Mouse (Mus musculus) hindbrain, embryonic 12.5 days (tissue): Measurements from ENCODE around the gene Fam120a. TPM values are rescaled to one million over a fixed set of nuclear protein-coding genes. Genes with fewer than 3 reads are reported as not detected.

Experiments
- ATAC-seq: fragments of 200-750 bp; cut with Nextera tagmentation; 2 replicates; pipeline ENCODE4 v1.8.0; 2017; ENCODE audit warnings: moderate TSS enrichment; ENCODE audit not compliant: low FRiP score
- H3K27ac ChIP-seq: fragments of 300-500 bp; sonication (generic); 2 replicates; pipeline ENCODE4 v1.5.1; 2016; ENCODE audit warnings: mild to moderate bottlenecking
- H3K27me3 ChIP-seq: fragments of 300-500 bp; sonication (generic); 2 replicates; pipeline ENCODE4 v1.6.1; 2016; ENCODE audit warnings: mild to moderate bottlenecking
- H3K36me3 ChIP-seq: fragments of 300-500 bp; sonication (generic); 2 replicates; pipeline ENCODE4 v1.6.1; 2016; ENCODE audit warnings: mild to moderate bottlenecking
- H3K4me1 ChIP-seq: fragments of 300-500 bp; sonication (generic); 2 replicates; pipeline ENCODE4 v1.6.1; 2016
- H3K4me2 ChIP-seq: fragments of 300-500 bp; sonication (generic); replicated peaks from 2 replicates; pipeline ENCODE4 v1.6.1; 2016; ENCODE audit warnings: mild to moderate bottlenecking
- H3K4me3 ChIP-seq: fragments of 300-500 bp; sonication (generic); 2 replicates; pipeline ENCODE4 v1.5.1; 2016; ENCODE audit warnings: mild to moderate bottlenecking
- H3K9ac ChIP-seq: fragments of 300-500 bp; sonication (generic); 2 replicates; pipeline ENCODE4 v1.6.1; 2016; ENCODE audit warnings: mild to moderate bottlenecking, moderate library complexity
- H3K9me3 ChIP-seq: fragments of 300-500 bp; sonication (generic); replicated peaks from 2 replicates; pipeline ENCODE4 v1.6.1; 2016; ENCODE audit warnings: mild to moderate bottlenecking
- WGBS: fragments of 180-500 bp; shearing (Covaris S2); methylation state at CpG from one replicate; pipeline ENCODE4 v1.1.7; 2016; 5-methylcytosine and 5-hydroxymethylcytosine counted together
- polyA plus RNA-seq: library from polyadenylated mRNA; unstranded; fragments of >200 nt; fragmentation: Nextera tagmentation; extraction: Ambion mirVana; gene quantifications from 2 replicates; pipeline ENCODE4 v1.2.1, GENCODE M21; 2016

Fam120a gene
- polyA plus RNA-seq, 1 experiment from 2014 or later, result 17.0 TPM

- no peak overlapping the region for H3K4me3 ChIP-seq
- H3K9ac ChIP-seq, result no peak overlapping the region
- H3K4me1 ChIP-seq, result peaks cover 35% of the 10 kb centered on the region
- H3K27me3 ChIP-seq, result no peaks in the 10 kb centered on the region
- H3K36me3 ChIP-seq, result 0 out of 2 replicates have a peak, but pooled peaks cover 3% of the 10 kb centered on the region
- no peak overlapping the region for H3K27ac ChIP-seq
- WGBS, result 74% methylated on average over 9 of the region's 9 CpGs
- no peak for ATAC-seq
- no peaks in the 10 kb centered on the region; the same call in 1 of the 2 replicates for H3K9me3 ChIP-seq
- H3K4me2 ChIP-seq, result no peak overlapping the region
Measured at GRCm38 (mm10) chr13:48863556-48863955, 104.3 kb downstream of the Fam120a start.

GRCm38 (mm10) chr13:48861913-48862312 is 105.9 kb downstream of the Fam120a start:
- 90% methylated on average over 1 of the region's 1 CpGs for WGBS
- H3K4me1 ChIP-seq, result peaks cover 38% of the 10 kb centered on the region

GRCm38 (mm10) chr13:48858779-48859178 is 109.0 kb downstream of the Fam120a start:
- no peak overlapping the region for H3K4me2 ChIP-seq
- no peaks in the 10 kb centered on the region for H3K27me3 ChIP-seq
- peaks cover 54% of the 10 kb centered on the region for H3K4me1 ChIP-seq
- H3K4me3 ChIP-seq, result no peak overlapping the region
- ATAC-seq, result no peak
- H3K27ac ChIP-seq, result peak overlapping the region; percentile 40
- no peaks in the 10 kb centered on the region; the same call in 1 of the 2 replicates for H3K9me3 ChIP-seq
- no peak overlapping the region; the same call in 1 of the 2 replicates for H3K9ac ChIP-seq
- WGBS, result 73% methylated on average over 4 of the region's 4 CpGs
- 0 out of 2 replicates have a peak, but pooled peaks cover 3% of the 10 kb centered on the region for H3K36me3 ChIP-seq

More at GRCm38 (mm10) chr13:48861913-48862312, 105.9 kb downstream of the Fam120a start:
- no peak overlapping the region for H3K27ac ChIP-seq
- H3K9me3 ChIP-seq, result no peaks in the 10 kb centered on the region; the same call in 1 of the 2 replicates
- H3K4me3 ChIP-seq, result no peak overlapping the region
- no peak overlapping the region for H3K4me2 ChIP-seq
- 0 out of 2 replicates have a peak, but pooled peaks cover 3% of the 10 kb centered on the region for H3K36me3 ChIP-seq
- no peaks in the 10 kb centered on the region for H3K27me3 ChIP-seq
- no peak overlapping the region for H3K9ac ChIP-seq
- ATAC-seq, result no peak

GRCm38 (mm10) chr13:48858054-48858453 is 109.8 kb downstream of the Fam120a start:
- Histone ChIP-seq H3K27ac (peak overlapping the region; percentile 40; the same call in 1 of the 2 replicates), H3K4me2 (no peak overlapping the region), H3K4me1 (peaks cover 61% of the 10 kb centered on the region), H3K9ac (no peak overlapping the region), H3K9me3 (no peaks in the 10 kb centered on the region; the same call in 1 of the 2 replicates), H3K27me3 (no peaks in the 10 kb centered on the region), H3K36me3 (0 out of 2 replicates have a peak, but pooled peaks cover 3% of the 10 kb centered on the region), H3K4me3 (no peak overlapping the region)
- ATAC-seq, result no peak
- WGBS, result 72% methylated on average over 6 of the region's 6 CpGs

GRCm38 (mm10) chr13:48857246-48857932 is 110.4 kb downstream of the Fam120a start:
- Histone ChIP-seq H3K27ac (peak overlapping the region; percentile 23), H3K4me1 (peaks cover 61% of the 10 kb centered on the region), H3K4me3 (no peak overlapping the region), H3K4me2 (no peak overlapping the region), H3K27me3 (no peaks in the 10 kb centered on the region), H3K36me3 (0 out of 2 replicates have a peak, but pooled peaks cover 3% of the 10 kb centered on the region), H3K9me3 (no peaks in the 10 kb centered on the region; the same call in 1 of the 2 replicates), H3K9ac (no peak overlapping the region)
- no peak for ATAC-seq
- 56% methylated on average over 7 of the region's 7 CpGs for WGBS

GRCm38 (mm10) chr13:48853947-48854346 is 113.9 kb downstream of the Fam120a start:
- no peaks in the 10 kb centered on the region for H3K27me3 ChIP-seq
- no peak overlapping the region for H3K4me3 ChIP-seq
- peaks cover 70% of the 10 kb centered on the region for H3K4me1 ChIP-seq
- no peaks in the 10 kb centered on the region for H3K36me3 ChIP-seq
- no peaks in the 10 kb centered on the region for H3K9me3 ChIP-seq
- no peak for ATAC-seq
- H3K9ac ChIP-seq, result no peak overlapping the region
- no peak overlapping the region for H3K4me2 ChIP-seq
- 60% methylated on average over 3 of the region's 3 CpGs for WGBS
- peak overlapping the region; percentile 64; the same call in 1 of the 2 replicates for H3K27ac ChIP-seq

GRCm38 (mm10) chr13:48853475-48853874 is 114.3 kb downstream of the Fam120a start:
- Histone ChIP-seq H3K4me3 (no peak overlapping the region), H3K36me3 (no peaks in the 10 kb centered on the region), H3K27ac (peak overlapping the region; percentile 64), H3K4me2 (no peak overlapping the region), H3K4me1 (peaks cover 65% of the 10 kb centered on the region), H3K9ac (no peak overlapping the region), H3K9me3 (no peaks in the 10 kb centered on the region), H3K27me3 (no peaks in the 10 kb centered on the region)
- ATAC-seq, result no peak
- 19% methylated on average over 2 of the region's 2 CpGs for WGBS

GRCm38 (mm10) chr13:48852859-48853258 is 115.0 kb downstream of the Fam120a start:
- H3K27me3 ChIP-seq, result no peaks in the 10 kb centered on the region
- no peak overlapping the region for H3K4me2 ChIP-seq
- no peaks in the 10 kb centered on the region for H3K9me3 ChIP-seq
- WGBS, result 78% methylated on average over 3 of the region's 3 CpGs
- no peak for ATAC-seq
- H3K9ac ChIP-seq, result no peak overlapping the region
- no peaks in the 10 kb centered on the region for H3K36me3 ChIP-seq
- peaks cover 59% of the 10 kb centered on the region for H3K4me1 ChIP-seq
- no peak overlapping the region for H3K4me3 ChIP-seq
- no peak overlapping the region for H3K27ac ChIP-seq

- Histone ChIP-seq H3K27me3 (no peaks in the 10 kb centered on the region), H3K4me1 (peaks cover 48% of the 10 kb centered on the region), H3K9me3 (no peaks in the 10 kb centered on the region), H3K27ac (no peak overlapping the region), H3K9ac (no peak overlapping the region), H3K4me2 (no peak overlapping the region), H3K4me3 (no peak overlapping the region), H3K36me3 (no peaks in the 10 kb centered on the region)
- ATAC-seq, result no peak
- 90% methylated on average over 5 of the region's 5 CpGs for WGBS
Measured at GRCm38 (mm10) chr13:48851719-48852118, 116.1 kb downstream of the Fam120a start.

- Histone ChIP-seq H3K9me3 (no peaks in the 10 kb centered on the region), H3K27me3 (no peaks in the 10 kb centered on the region), H3K4me1 (peaks cover 40% of the 10 kb centered on the region), H3K4me2 (no peak overlapping the region), H3K27ac (0 out of 2 replicates have a peak overlapping the region, but pooled peaks have one; percentile 23), H3K4me3 (no peak overlapping the region), H3K9ac (0 out of 2 replicates have a peak overlapping the region, but pooled peaks have one; percentile 18), H3K36me3 (no peaks in the 10 kb centered on the region)
- ATAC-seq, result no peak
- 87% methylated on average over 8 of the region's 8 CpGs for WGBS
Measured at GRCm38 (mm10) chr13:48850771-48851170, 117.0 kb downstream of the Fam120a start.

GRCm38 (mm10) chr13:48850326-48850725 is 117.5 kb downstream of the Fam120a start:
- Histone ChIP-seq H3K4me1 (peaks cover 39% of the 10 kb centered on the region), H3K4me2 (no peak overlapping the region), H3K27ac (no peak overlapping the region), H3K9ac (0 out of 2 replicates have a peak overlapping the region, but pooled peaks have one; percentile 9), H3K4me3 (no peak overlapping the region), H3K27me3 (no peaks in the 10 kb centered on the region), H3K9me3 (no peaks in the 10 kb centered on the region), H3K36me3 (no peaks in the 10 kb centered on the region)
- ATAC-seq, result no peak
- 86% methylated on average over 2 of the region's 2 CpGs for WGBS

GRCm38 (mm10) chr13:48849155-48849554 is 118.7 kb downstream of the Fam120a start:
- H3K27me3 ChIP-seq, result no peaks in the 10 kb centered on the region
- WGBS, result 39% methylated on average over 3 of the region's 3 CpGs
- H3K36me3 ChIP-seq, result no peaks in the 10 kb centered on the region
- no peak overlapping the region for H3K4me2 ChIP-seq
- H3K27ac ChIP-seq, result no peak overlapping the region
- H3K4me1 ChIP-seq, result peaks cover 29% of the 10 kb centered on the region
- no peak overlapping the region for H3K9ac ChIP-seq
- H3K9me3 ChIP-seq, result no peaks in the 10 kb centered on the region
- no peak overlapping the region for H3K4me3 ChIP-seq
- ATAC-seq, result no peak
